Mouse (Mus musculus): ENCODE measurements around the gene Cstf3. TPM values are rescaled to one million over a fixed set of nuclear protein-coding genes. Genes with fewer than 3 reads are reported as not detected.
A peak's percentile ranks its signal among the peaks of the same experiment; 100 is the strongest.

Gene Cstf3
- polyA plus RNA-seq, 1 experiment from 2014 or later: 62.1 TPM

DNA sequence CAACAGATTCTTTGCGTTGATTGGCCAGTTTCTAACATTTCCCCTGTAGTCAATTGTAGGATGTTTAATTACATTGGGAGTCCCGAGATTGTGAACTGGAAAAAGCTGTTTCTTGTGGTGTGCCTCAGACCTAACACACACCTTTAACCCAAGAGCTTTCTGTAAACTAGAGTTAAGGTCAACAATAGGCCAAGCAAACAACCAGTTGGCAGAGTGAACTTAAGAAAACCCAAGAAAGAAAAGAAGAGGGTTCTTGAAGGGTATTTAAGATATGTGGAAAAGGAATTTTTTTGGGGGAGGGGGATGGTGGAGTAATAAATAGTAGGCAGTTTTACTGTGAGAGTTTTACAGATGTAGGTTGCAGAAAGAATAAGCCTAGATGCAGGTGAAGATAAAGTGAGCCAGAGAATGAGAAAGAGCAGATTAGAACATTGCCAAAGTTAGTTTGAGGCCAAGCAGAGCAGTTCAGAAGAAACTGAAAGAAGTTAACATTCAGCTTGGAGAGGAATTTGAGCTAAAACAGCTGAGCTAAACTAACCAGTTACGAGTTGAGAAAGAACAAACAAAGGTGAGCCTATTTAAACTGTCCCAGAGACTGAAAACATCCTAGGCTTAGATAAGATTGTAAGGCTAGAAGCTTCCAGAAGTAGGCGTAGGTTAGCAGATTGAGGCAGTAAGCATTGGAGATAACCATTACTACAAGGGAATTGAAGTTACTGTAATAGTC is 25.8 kb downstream of the Cstf3 start:
- Histone ChIP-seq H3K4me1 (replicated peaks) (no peaks in the 10 kb centered on the region), H3K4me3 (replicated peaks) (no peak overlapping the region), H3K9me3 (no peaks in the 10 kb centered on the region), H3K4me2 (replicated peaks) (no peak overlapping the region), H3K9ac (no peak overlapping the region), H3K27me3 (replicated peaks) (no peaks in the 10 kb centered on the region), H3K27ac (no peak overlapping the region), H3K36me3 (no peaks in the 10 kb centered on the region)
- no peak for ATAC-seq
- 68% methylated on average over 4 of the region's 4 CpGs for whole genome bisulfite sequencing

GRCm38 (mm10) chr2:104658659-104659058 is 68.3 kb downstream of the Cstf3 start:
- H3K36me3 ChIP-seq: peaks cover 9% of the 10 kb centered on the region
- H3K9ac ChIP-seq: no peak overlapping the region
- H3K27ac ChIP-seq: no peak overlapping the region
- no peaks in the 10 kb centered on the region for H3K9me3 ChIP-seq
- ATAC-seq: no peak
- no peaks in the 10 kb centered on the region for H3K27me3 ChIP-seq (replicated peaks)
- H3K4me3 ChIP-seq (replicated peaks): no peak overlapping the region
- H3K4me2 ChIP-seq (replicated peaks): no peak overlapping the region
- 94% methylated on average over 1 of the region's 1 CpGs for WGBS
- no peaks in the 10 kb centered on the region for H3K4me1 ChIP-seq (replicated peaks)

DNA sequence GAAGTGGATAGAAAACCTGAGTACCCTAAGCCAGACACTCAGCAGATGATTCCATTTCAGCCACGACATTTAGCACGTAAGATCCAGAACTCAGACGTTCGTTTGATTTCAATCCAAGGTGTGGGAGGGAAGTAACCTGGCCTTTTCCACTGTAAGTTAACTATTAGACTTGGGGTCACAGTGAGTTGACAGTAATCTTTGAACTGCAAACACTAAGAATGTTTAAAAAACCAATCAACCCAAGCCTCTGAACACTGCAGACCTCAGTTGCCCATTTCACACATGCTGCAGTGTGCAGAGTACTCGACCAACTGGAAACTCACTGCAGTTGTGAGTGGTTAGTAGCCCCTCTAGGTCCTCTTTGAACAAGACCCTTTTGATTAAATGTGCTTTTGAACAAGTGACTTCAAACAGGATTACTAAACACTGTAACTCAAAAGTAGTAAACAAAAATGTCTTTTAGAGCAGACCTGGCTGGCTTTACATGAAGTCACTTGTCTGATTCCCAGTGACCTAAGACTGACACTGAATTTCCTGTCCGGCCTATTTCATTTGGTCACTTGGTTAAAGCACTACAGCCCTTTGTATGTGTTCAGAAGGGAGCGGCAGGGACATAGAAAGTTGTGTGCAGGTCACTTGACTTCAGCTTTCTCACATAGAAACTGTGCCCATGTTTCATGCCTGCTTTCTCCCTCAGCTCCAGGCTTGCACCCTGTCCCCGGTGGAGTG is 73.2 kb downstream of the Cstf3 start:
- no peaks in the 10 kb centered on the region for H3K4me1 ChIP-seq (replicated peaks)
- no peak overlapping the region for H3K27ac ChIP-seq
- no peak overlapping the region for H3K4me2 ChIP-seq (replicated peaks)
- H3K9me3 ChIP-seq: no peaks in the 10 kb centered on the region
- no peak overlapping the region for H3K4me3 ChIP-seq (replicated peaks)
- H3K27me3 ChIP-seq (replicated peaks): no peaks in the 10 kb centered on the region
- H3K36me3 ChIP-seq: peaks cover 11% of the 10 kb centered on the region
- WGBS: 74% methylated on average over 8 of the region's 8 CpGs
- no peak for ATAC-seq
- H3K9ac ChIP-seq: no peak overlapping the region

DNA sequence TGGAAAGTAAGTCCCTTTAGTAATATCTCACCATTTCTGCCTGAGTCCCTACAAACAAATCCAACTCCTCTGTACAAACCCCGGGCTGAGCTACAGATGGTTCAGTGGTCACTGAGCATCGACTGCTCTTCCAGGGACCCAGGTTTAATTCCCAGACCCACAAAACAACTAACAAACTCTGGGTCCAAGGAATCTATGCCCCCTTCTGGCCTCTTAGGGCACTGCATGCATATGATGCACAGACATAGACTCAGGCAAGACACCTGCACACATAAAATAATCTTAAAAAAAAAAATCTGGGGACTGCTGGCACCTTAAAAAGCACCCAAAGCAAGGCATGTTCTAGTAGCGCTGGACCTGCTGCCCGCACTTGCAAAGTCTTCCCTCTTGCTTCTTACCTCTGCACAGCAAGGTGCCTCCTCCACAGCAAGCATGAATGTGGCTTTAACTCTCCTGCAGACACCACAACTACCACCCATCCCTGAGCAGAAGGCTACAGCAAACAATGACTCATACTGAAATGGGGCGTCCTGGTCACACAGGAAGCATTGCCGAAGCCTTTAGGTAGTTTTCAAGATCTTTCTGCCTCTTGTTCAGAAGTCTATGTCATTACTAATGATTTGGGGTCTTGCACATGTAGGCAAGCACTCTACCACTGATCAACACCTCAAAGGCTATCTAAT is 78.9 kb downstream of the Cstf3 start:
- Histone ChIP-seq H3K4me3 (replicated peaks) (no peak overlapping the region), H3K9ac (no peak overlapping the region), H3K9me3 (no peaks in the 10 kb centered on the region), H3K4me1 (replicated peaks) (no peaks in the 10 kb centered on the region), H3K36me3 (peaks cover 8% of the 10 kb centered on the region), H3K27ac (no peak overlapping the region), H3K27me3 (replicated peaks) (no peaks in the 10 kb centered on the region), H3K4me2 (replicated peaks) (no peak overlapping the region)
- no peak for ATAC-seq
- 81% methylated on average over 6 of the region's 6 CpGs for WGBS

DNA sequence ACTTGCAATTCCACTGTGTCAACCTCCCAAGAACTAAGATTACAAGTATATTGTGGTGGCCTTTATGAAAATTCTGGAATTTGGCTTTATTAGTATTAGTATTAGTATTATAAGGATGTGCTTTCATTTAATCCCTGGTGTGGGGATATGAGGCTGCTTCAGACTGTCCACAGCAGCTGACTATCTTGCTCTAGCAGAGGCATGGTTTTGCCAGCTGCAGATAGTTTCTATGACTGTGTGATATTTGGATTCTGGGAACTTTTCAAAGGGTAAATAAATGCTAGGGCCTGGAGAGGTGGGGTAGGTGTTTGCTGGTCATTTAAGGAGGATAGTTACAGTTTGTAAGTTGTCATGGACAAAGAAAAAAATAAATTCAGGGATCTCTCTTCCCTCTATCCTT is 81.4 kb downstream of the Cstf3 start:
- no peaks in the 10 kb centered on the region for H3K9me3 ChIP-seq
- no peak overlapping the region for H3K4me2 ChIP-seq (replicated peaks)
- H3K27ac ChIP-seq: no peak overlapping the region
- no peak overlapping the region for H3K4me3 ChIP-seq (replicated peaks)
- no peak for ATAC-seq
- no peaks in the 10 kb centered on the region for H3K27me3 ChIP-seq (replicated peaks)
- no peak overlapping the region for H3K9ac ChIP-seq
- no peaks in the 10 kb centered on the region for H3K4me1 ChIP-seq (replicated peaks)
- no peaks in the 10 kb centered on the region for H3K36me3 ChIP-seq

- ATAC-seq: no peak
- no peak overlapping the region for H3K4me2 ChIP-seq (replicated peaks)
- 83% methylated on average over 3 of the region's 3 CpGs for WGBS
- no peaks in the 10 kb centered on the region for H3K36me3 ChIP-seq
- no peaks in the 10 kb centered on the region for H3K4me1 ChIP-seq (replicated peaks)
- no peak overlapping the region for H3K27ac ChIP-seq
- H3K9me3 ChIP-seq: no peaks in the 10 kb centered on the region
- no peaks in the 10 kb centered on the region for H3K27me3 ChIP-seq (replicated peaks)
- H3K4me3 ChIP-seq (replicated peaks): no peak overlapping the region
- H3K9ac ChIP-seq: no peak overlapping the region
Measured at GRCm38 (mm10) chr2:104677326-104677725, 87.0 kb downstream of the Cstf3 start.

DNA sequence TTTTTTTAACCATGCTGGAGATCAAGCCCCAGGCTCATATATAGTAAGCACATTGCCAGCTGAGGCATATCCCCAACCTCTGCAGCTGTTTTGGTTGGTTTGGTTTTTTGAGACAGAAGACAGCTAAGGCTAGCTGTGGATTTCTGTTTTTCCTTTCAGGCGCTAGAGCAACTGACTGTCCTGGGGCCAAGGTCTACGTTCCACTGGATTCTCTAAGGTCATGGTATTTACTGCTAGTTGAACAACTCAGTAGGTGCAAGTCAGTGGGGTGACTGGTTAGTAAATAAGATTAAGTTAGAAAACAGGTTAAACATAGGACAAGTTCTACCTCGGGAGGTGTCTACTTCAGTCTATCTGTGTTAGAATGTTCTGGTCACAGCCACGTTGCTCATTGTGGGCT is 94.4 kb downstream of the Cstf3 start:
- Histone ChIP-seq H3K4me1 (replicated peaks) (no peaks in the 10 kb centered on the region), H3K27me3 (replicated peaks) (no peaks in the 10 kb centered on the region), H3K9ac (no peak overlapping the region), H3K27ac (no peak overlapping the region), H3K36me3 (no peaks in the 10 kb centered on the region), H3K9me3 (no peaks in the 10 kb centered on the region), H3K4me2 (replicated peaks) (no peak overlapping the region), H3K4me3 (replicated peaks) (no peak overlapping the region)
- ATAC-seq: no peak
- WGBS: 90% methylated on average over 4 of the region's 4 CpGs

DNA sequence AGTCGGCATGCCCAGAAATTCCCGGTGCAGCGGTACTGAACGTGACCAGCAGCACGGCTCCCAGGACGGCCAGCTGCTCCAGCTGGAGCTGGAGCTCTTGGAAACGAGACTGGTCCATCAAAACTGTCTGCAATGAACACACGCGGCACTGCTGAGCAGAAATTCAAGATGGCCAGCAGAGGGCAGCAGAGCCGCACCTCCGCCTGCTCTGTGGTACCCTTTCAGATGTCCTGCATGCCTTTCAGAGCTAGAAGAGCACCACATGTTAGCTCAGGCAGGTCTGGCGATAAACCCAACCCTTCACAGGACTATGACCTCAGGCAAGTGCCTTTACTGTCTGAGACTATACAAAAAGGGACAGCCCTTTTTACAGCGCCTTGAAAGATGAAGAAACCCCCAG is 95.1 kb downstream of the Cstf3 start:
- 4% methylated on average over 13 of the region's 13 CpGs for WGBS
- Histone ChIP-seq H3K9me3 (no peaks in the 10 kb centered on the region), H3K9ac (no peak overlapping the region), H3K4me1 (replicated peaks) (no peaks in the 10 kb centered on the region), H3K27ac (no peak overlapping the region), H3K27me3 (replicated peaks) (no peaks in the 10 kb centered on the region), H3K4me3 (replicated peaks) (no peak overlapping the region), H3K4me2 (replicated peaks) (no peak overlapping the region), H3K36me3 (no peaks in the 10 kb centered on the region)
- ATAC-seq: peak; percentile 92

DNA sequence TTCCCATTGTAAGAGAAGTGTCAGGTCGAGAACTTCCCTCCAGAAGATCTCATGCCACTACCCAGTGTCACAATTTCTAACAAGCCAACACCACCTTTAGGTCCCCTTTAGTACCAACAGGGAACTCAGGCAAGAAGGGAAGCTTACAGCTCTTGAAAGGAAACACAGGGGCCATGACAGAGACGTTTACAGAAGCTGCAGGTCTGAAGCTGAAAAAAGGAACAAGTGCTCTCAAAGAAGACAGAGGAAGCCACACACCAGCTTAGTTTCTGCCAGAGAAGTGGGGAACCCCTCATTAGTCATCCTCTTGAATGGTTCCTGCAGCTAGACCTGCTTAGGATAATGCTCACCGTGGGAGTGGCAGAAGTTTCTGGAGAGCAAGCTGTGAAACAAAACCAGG is 96.9 kb downstream of the Cstf3 start:
- H3K9ac ChIP-seq: no peak overlapping the region
- ATAC-seq: no peak
- 65% methylated on average over 3 of the region's 3 CpGs for WGBS
- no peaks in the 10 kb centered on the region for H3K27me3 ChIP-seq (replicated peaks)
- H3K4me1 ChIP-seq (replicated peaks): no peaks in the 10 kb centered on the region
- no peak overlapping the region for H3K27ac ChIP-seq
- no peaks in the 10 kb centered on the region for H3K36me3 ChIP-seq
- H3K4me3 ChIP-seq (replicated peaks): no peak overlapping the region
- H3K9me3 ChIP-seq: no peaks in the 10 kb centered on the region
- H3K4me2 ChIP-seq (replicated peaks): no peak overlapping the region

DNA sequence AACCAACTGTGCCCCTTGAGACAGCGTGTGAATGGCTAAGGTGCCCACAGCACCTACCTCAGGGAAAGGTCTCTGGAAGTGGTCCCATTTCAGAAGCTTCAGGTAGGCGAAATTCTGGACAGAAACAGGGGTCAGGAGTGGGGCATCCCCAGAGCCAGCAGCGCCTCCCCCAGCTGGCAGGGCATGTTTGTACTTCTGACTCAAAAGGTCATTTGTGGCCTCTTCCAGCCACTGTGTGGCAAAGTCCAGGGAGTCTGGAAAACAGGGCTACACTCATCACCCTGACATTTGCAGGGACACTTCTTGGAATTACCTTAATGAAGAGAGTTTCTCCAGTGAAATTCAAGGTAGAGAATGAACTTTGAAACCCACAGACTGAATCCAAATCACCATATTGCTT is 98.0 kb downstream of the Cstf3 start:
- Histone ChIP-seq H3K27ac (no peak overlapping the region), H3K9ac (no peak overlapping the region), H3K4me1 (replicated peaks) (no peaks in the 10 kb centered on the region), H3K27me3 (replicated peaks) (no peaks in the 10 kb centered on the region), H3K4me2 (replicated peaks) (no peak overlapping the region), H3K4me3 (replicated peaks) (no peak overlapping the region), H3K9me3 (no peaks in the 10 kb centered on the region), H3K36me3 (no peaks in the 10 kb centered on the region)
- 77% methylated on average over 3 of the region's 3 CpGs for WGBS
- ATAC-seq: no peak

GRCm38 (mm10) chr2:104688724-104689123 is 98.4 kb downstream of the Cstf3 start:
- WGBS: 69% methylated on average over 8 of the region's 8 CpGs

DNA sequence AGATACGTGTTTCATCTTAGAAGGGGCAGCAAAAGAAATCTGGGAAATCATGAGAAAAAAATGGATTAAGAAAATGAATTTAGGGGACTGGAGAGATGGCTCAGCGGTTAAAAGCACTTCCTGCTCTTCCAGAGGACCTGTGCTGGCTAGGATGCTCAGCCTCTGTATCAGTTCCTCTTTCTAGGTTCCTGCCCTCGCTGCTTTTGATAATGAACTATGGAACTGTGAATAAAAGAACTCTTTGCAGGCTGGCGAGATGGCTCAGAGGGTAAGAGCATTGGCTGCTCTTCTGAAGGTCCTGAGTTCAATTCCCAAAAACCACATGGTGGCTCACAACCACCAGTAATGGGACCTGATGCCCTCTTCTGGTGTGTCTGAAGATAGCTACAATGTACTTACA is 100.4 kb downstream of the Cstf3 start:
- 84% methylated on average over 4 of the region's 4 CpGs for WGBS

More at GRCm38 (mm10) chr2:104688724-104689123, 98.4 kb downstream of the Cstf3 start:
- Histone ChIP-seq H3K9ac (no peak overlapping the region), H3K4me3 (replicated peaks) (no peak overlapping the region), H3K4me1 (replicated peaks) (no peaks in the 10 kb centered on the region), H3K36me3 (no peaks in the 10 kb centered on the region), H3K27me3 (replicated peaks) (no peaks in the 10 kb centered on the region), H3K9me3 (no peaks in the 10 kb centered on the region), H3K4me2 (replicated peaks) (no peak overlapping the region), H3K27ac (no peak overlapping the region)
- ATAC-seq: no peak

More for the DNA sequence above, 100.4 kb downstream of the Cstf3 start:
- Histone ChIP-seq H3K4me3 (replicated peaks) (no peak overlapping the region), H3K9ac (no peak overlapping the region), H3K9me3 (no peaks in the 10 kb centered on the region), H3K4me1 (replicated peaks) (no peaks in the 10 kb centered on the region), H3K27ac (no peak overlapping the region), H3K36me3 (no peaks in the 10 kb centered on the region), H3K27me3 (replicated peaks) (no peaks in the 10 kb centered on the region), H3K4me2 (replicated peaks) (no peak overlapping the region)
- no peak for ATAC-seq
